Mouse (Mus musculus) cerebral cortex, adult 2 months (tissue): ENCODE data around the gene Pde7b.

Experiments
- WGBS: fragments of 180-500 bp; shearing (Covaris S2); methylation state at CpG from one replicate; pipeline ENCODE4 v1.1.7; 2018; 5-methylcytosine and 5-hydroxymethylcytosine counted together

Gene Pde7b

DNA sequence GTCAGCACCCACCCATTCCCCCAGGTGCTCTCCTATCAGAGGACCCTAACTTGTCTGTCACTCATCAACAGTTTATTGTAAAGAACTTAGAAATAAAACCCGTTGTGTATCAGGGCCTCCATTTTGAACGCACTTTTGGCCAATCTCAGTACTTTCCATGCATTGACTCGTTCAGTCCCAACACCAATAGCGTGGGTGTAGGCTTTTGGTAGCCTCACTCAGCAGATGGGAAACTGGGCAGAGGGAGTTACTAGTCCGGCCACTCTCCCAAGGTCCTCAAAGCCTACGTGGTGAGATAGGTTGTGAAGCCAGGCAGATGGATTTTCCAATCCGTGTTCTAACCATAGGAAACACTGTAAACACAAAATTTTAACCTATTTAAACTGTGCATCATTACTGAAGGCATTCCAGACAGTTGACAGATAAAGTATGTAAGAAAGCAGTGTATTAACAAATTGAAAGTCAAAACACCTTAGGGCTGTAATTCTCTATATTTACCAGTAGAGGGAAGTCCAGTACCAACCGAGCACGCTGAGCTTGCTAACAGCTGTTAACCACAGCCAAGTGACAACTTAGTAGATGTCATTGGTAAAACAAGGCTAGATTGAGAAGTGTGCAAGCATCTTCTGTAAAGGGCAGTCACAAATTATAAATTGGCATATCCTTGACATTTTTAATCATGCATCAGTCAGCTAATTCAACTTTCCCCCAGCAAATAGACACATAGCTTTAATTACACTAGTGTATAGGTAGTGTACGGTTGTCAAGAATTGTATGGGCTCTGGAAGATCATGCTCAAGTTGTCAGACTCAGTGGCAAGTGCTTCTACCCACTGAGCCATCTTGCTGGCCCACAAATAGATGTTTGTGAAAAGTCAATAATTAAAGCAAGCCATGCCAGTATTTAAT, 363.1 kb downstream of the Pde7b start:
- WGBS: 56% methylated on average over 10 of the region's 10 CpGs

DNA sequence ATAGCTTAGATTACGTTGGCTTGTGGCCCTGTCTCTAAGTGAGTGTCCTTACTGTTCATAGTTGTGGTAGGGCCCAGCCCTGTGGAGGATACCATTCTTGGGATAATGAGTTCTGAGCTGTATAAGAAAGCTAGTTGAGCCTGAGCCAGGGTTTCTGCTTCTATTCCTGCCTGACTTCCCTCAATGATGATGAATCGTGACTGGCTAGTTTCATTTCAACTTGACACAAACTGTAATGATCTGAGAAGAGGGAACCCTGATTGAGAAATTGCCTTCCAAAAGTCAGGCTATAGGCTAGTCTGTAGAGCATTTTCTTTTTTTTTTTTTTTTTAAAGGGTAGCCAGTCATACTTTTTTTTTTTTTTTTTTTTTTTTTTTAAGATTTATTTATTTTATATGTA, 376.0 kb downstream of the Pde7b start:
- WGBS: 76% methylated on average over 2 of the region's 2 CpGs
